Mouse (Mus musculus) adrenal gland, adult (tissue): Measurements from ENCODE around the gene Smc5.

Experiments
- DNase-seq, 2 experiments: peaks; one replicate each; pipeline ENCODE4 v3.0.0; 2022 to 2023; ENCODE audit warnings: low spot score in 1 of 2; ENCODE audit not compliant: inconsistent age in 2 of 2

Gene Smc5

GRCm38 (mm10) chr19:23191486-23191885, 82.2 kb downstream of the Smc5 start:
- no peak for DNase-seq

- no peak for DNase-seq
Measured at GRCm38 (mm10) chr19:23189744-23190143, 84.0 kb downstream of the Smc5 start.

- no peak for DNase-seq
Measured at GRCm38 (mm10) chr19:23188986-23189385, 84.7 kb downstream of the Smc5 start.

GRCm38 (mm10) chr19:23187732-23188131, 86.0 kb downstream of the Smc5 start:
- no peak for DNase-seq

- DNase-seq, result no peak
Measured at GRCm38 (mm10) chr19:23184068-23184467, 89.6 kb downstream of the Smc5 start.

- DNase-seq, result no peak
Measured at GRCm38 (mm10) chr19:23183493-23183892, 90.2 kb downstream of the Smc5 start.

- peak in 1 of 2 experiments; percentile 23 for DNase-seq
Measured at GRCm38 (mm10) chr19:23178533-23178932, 95.2 kb downstream of the Smc5 start.

- DNase-seq, result peak in 1 of 2 experiments; percentile 24
Measured at GRCm38 (mm10) chr19:23175511-23175910, 98.2 kb downstream of the Smc5 start.

- no peak for DNase-seq
Measured at GRCm38 (mm10) chr19:23175090-23175489, 98.6 kb downstream of the Smc5 start.

- no peak for DNase-seq
Measured at GRCm38 (mm10) chr19:23171136-23171535, 102.6 kb downstream of the Smc5 start.

- no peak for DNase-seq
Measured at GRCm38 (mm10) chr19:23170476-23170875, 103.2 kb downstream of the Smc5 start.

- DNase-seq, result no peak
Measured at GRCm38 (mm10) chr19:23169659-23170050, 104.0 kb downstream of the Smc5 start.

GRCm38 (mm10) chr19:23168899-23169658, 104.6 kb downstream of the Smc5 start:
- DNase-seq, result peak in 1 of 2 experiments; percentile 68

- no peak for DNase-seq
Measured at GRCm38 (mm10) chr19:23166550-23167284, 107.0 kb downstream of the Smc5 start.

- DNase-seq, result no peak
Measured at GRCm38 (mm10) chr19:23164651-23165240, 109.0 kb downstream of the Smc5 start.

- DNase-seq, result no peak
Measured at GRCm38 (mm10) chr19:23163361-23163760, 110.3 kb downstream of the Smc5 start.

- no peak for DNase-seq
Measured at GRCm38 (mm10) chr19:23162877-23163276, 110.8 kb downstream of the Smc5 start.

GRCm38 (mm10) chr19:23162387-23162809, 111.3 kb downstream of the Smc5 start:
- DNase-seq, result peak; percentile 50 to 79

- DNase-seq, result peak in 1 of 2 experiments; percentile 27
Measured at GRCm38 (mm10) chr19:23159780-23160395, 113.8 kb downstream of the Smc5 start.
